Mouse (Mus musculus) thymus, adult 18-20 months (tissue): ENCODE results near the gene Slc17a9.
"Not testable (repeated sequence)": the region's sequence is repeated elsewhere in the genome, so short reads cannot be mapped to it uniquely, and the experiment has no call there.

Experiments used
- DNase-seq, 2 experiments: peaks; one replicate each; pipeline ENCODE4 v3.0.0; 2022; ENCODE audit warnings: mixed read lengths in 2 of 2

The Slc17a9 gene

GRCm38 (mm10) chr2:180710276-180711155 lies 14.5 kb upstream of the Slc17a9 start:
- no peak for DNase-seq

- no peak for DNase-seq
Measured at GRCm38 (mm10) chr2:180711527-180711926, 13.5 kb upstream of the Slc17a9 start.

GRCm38 (mm10) chr2:180712037-180712689 lies 12.9 kb upstream of the Slc17a9 start:
- DNase-seq, result no peak

- not testable (repeated sequence) for DNase-seq
Measured at GRCm38 (mm10) chr2:180722748-180723147, 2.3 kb upstream of the Slc17a9 start.

- no peak for DNase-seq
Measured at GRCm38 (mm10) chr2:180723865-180724264, 1.2 kb upstream of the Slc17a9 start.

GRCm38 (mm10) chr2:180725414-180725778 lies 333 bp downstream of the Slc17a9 start:
- DNase-seq, result no peak

- DNase-seq, result peak in 1 of 2 experiments; percentile 17
Measured at GRCm38 (mm10) chr2:180725856-180726629, 980 bp downstream of the Slc17a9 start.

GRCm38 (mm10) chr2:180726658-180727442 lies 1.8 kb downstream of the Slc17a9 start:
- peak; percentile 33 to 64 for DNase-seq

- DNase-seq, result no peak
Measured at GRCm38 (mm10) chr2:180727613-180728021, 2.6 kb downstream of the Slc17a9 start.

GRCm38 (mm10) chr2:180731036-180731435 lies 6.0 kb downstream of the Slc17a9 start:
- peak; percentile 44 to 64 for DNase-seq

GRCm38 (mm10) chr2:180731984-180732383 lies 6.9 kb downstream of the Slc17a9 start:
- DNase-seq, result no peak

GRCm38 (mm10) chr2:180735232-180735631 lies 10.2 kb downstream of the Slc17a9 start:
- DNase-seq, result no peak

- DNase-seq, result no peak
Measured at GRCm38 (mm10) chr2:180737984-180738383, 12.9 kb downstream of the Slc17a9 start.

- DNase-seq, result no peak
Measured at GRCm38 (mm10) chr2:180740349-180740748, 15.3 kb downstream of the Slc17a9 start.

GRCm38 (mm10) chr2:180741421-180741820 lies 16.4 kb downstream of the Slc17a9 start:
- DNase-seq, result no peak

- DNase-seq, result no peak
Measured at GRCm38 (mm10) chr2:180742820-180743219, 17.8 kb downstream of the Slc17a9 start.

GRCm38 (mm10) chr2:180743321-180743720 lies 18.3 kb downstream of the Slc17a9 start:
- DNase-seq, result no peak

- DNase-seq, result peak; percentile 63 to 65
Measured at GRCm38 (mm10) chr2:180745248-180745927, 20.3 kb downstream of the Slc17a9 start.

GRCm38 (mm10) chr2:180746569-180747192 lies 21.6 kb downstream of the Slc17a9 start:
- DNase-seq, result no peak

GRCm38 (mm10) chr2:180748904-180749303 lies 23.8 kb downstream of the Slc17a9 start:
- no peak for DNase-seq

GRCm38 (mm10) chr2:180754976-180755688 lies 30.1 kb downstream of the Slc17a9 start:
- no peak for DNase-seq
